Mouse (Mus musculus) CD4-positive, CD25-positive, alpha-beta regulatory T cell, adult 4 months (primary cell): Measurements from ENCODE around the gene Idh2. TPM values are rescaled to one million over a fixed set of nuclear protein-coding genes. Genes with fewer than 3 reads are reported as not detected.

ENCODE experiments used
- ATAC-seq: one replicate; pipeline ENCODE4 v1.8.0; 2017
- polyA plus RNA-seq, 2 experiments: library from polyadenylated mRNA; unstranded; fragments of 100-300 nt; shearing (Covaris generic); gene quantifications; one replicate each; pipeline ENCODE4 v1.2.1; 2017

The Idh2 gene
- polyA plus RNA-seq, 2 experiments from 2014 or later: 22.4 to 23.9 TPM

DNA sequence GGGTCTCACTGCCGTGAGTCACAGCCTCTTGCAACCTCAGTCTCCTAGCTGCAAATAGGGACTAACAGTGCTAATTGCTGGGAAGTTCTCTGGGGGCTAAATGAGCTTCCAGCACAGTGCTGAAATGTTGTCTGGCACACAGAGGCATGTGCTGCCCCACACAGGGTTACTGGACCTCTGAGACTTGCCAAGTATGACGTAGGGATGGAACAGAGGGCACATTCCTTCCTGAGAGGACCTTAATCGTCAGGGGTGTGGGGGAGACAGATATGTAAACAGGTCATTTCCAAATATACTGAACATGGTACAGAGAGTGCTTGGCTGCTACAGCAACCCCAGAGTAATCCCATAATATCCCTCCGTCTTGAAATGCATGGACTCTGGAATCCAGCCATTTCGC is 5.9 kb upstream of the Idh2 start:
- no peak for ATAC-seq

DNA sequence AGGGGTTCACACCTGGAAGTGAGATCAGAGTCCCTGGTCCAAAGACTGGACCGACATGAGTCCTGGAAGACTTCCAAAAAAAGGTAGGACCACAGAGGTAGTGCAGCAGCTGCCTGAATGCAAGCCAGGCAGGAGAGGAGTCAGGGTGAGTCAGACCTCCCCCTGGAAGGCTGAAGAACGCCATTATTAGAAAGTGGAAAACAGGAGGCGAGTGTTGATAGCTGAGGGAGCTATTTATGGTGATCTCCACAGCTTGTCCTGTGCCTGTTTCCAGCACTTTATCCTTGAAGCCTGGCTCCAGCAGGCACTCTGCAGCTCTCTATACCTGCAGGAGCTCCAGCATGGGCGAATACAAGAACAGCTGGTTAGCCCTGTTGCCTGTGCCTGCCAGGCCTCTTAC is 4.0 kb upstream of the Idh2 start:
- no peak for ATAC-seq

DNA sequence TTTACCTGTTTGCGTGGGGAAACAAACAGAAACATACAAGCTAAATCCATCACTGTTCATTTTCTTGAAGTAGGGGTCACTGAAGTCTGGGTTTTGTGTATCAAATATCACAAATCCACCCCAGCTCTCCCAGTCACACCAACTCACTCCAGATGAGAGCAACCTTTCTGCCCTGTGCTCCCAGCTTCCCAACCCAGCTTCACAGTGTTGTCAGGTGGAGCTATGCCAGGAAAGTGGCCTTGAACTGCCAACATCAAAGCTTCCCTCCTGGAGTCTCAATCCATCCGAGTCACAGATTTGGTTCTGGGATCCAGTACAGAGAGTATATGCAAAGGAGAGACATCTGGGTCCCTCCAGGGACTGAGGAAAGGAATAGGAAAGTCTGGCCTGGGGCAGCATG is 966 bp upstream of the Idh2 start:
- ATAC-seq: no peak

DNA sequence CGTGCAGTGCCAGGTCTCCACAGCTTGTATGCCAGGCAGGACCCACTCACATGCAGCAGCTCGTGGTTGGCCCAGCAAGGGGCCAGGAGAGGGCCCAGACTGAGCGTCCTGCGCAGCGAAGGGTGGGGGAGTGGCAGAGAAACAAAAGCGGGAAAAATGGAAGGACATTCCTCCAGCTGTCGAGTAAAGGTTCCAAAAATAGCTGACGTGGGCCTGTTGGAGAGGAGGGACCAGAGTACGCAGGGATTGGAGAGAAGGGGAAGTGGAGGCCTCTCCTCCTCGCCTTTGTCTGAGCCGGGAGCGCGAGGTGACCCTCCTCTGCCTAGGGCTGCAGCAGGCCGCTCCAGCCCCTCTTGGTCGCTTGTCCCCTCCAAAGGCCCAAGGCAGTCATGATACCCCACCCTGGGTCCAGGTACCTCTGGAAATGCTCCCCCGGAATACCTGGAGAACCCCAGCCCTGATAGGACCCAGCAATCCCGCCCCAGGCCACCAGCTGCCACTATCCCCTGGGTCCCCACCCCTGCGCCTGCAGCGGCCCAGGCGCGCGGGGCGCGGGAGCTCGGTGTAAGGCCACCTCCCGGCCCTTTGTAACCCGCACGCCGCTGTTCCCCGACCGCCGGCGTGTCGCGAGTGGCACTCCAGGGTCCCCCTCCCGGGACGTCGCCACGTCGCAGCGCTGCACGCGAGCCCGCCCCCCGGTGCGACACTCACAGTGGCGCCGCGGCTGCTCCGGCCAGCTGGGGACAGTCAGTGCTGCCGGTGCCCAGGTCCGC is 555 bp downstream of the Idh2 start:
- peak; percentile 79 for ATAC-seq

DNA sequence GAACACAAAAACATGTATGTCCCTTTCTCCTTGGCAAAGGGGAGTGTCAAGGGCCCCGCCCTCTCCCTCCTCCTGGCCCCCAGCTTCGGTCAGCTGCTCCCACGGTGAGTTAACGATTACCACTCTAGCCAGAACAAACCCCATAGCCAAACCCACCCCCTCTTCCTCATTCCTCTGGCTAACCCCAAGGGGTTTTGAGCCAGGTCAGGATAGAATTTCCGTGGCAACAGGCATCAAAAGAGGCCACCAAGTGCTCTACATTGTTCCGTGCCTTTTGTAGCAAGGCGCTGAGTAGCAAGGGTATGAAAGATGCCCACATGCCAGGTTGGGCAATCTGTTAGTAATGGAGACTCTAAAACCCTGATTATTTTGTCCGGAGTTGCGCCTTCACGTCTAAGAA is 1.2 kb downstream of the Idh2 start:
- ATAC-seq: no peak

DNA sequence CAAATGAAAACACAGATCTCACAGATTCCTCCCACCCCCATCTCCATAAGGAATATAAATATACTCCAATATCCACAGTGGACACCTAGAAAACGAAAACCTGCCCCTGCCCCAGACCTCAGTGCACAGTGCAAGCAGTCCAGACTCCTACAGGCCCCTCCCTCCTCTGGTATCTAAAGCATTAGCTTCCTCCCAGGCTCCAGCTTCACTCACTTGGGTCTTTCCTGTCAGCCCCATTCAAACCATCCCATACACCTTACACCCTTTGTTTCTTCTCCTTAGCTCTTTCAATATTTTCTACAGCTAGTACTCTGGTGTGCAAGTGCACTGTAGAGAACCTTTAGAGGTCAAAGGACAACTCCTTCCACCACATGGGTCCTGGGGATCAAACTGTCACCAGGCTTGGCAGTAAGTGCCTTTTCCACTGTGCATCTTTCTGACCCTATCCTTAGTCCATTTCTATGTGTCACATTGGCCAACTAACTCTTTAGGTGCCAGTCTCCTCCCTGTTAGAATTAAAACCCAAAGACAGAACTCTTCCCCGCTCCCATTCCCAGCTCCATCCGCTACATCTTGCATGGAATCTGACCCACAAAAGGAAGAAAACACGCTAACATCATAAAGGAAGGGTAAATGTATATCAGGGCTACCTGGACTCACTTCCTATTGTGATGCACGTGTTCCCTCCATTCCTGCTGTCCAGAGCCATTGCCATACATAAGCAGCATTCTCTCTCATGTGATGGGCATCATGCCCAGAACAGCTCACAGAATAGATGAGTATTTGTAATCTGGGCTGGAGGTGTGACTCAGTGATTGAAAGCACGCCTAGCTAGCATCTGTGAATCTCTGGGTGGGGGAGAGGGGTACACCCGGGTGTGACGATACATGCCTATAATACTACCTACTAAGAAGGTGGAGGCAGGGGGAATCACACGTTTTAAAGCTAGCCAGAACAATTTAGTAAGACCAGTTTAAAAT is 3.8 kb downstream of the Idh2 start:
- no peak for ATAC-seq

DNA sequence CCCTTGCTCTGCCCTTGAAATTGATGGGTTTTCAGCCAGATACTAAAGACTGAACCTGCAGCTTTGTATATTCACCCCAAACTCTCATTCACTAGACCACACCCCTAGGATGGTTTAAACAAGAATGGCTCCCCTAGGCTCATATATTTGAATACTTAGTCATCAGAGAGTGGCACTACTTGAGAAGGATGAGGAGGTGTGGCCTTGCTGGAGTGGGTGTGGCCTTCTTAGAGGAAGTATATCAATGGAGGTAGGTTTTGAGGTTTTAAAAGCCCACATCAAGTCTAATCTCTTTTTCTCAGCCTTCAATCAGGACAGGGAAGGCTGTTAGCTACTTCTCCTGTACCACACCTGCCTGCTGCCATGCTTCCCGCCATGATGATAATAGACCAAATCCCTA is 8.8 kb downstream of the Idh2 start:
- no peak for ATAC-seq

DNA sequence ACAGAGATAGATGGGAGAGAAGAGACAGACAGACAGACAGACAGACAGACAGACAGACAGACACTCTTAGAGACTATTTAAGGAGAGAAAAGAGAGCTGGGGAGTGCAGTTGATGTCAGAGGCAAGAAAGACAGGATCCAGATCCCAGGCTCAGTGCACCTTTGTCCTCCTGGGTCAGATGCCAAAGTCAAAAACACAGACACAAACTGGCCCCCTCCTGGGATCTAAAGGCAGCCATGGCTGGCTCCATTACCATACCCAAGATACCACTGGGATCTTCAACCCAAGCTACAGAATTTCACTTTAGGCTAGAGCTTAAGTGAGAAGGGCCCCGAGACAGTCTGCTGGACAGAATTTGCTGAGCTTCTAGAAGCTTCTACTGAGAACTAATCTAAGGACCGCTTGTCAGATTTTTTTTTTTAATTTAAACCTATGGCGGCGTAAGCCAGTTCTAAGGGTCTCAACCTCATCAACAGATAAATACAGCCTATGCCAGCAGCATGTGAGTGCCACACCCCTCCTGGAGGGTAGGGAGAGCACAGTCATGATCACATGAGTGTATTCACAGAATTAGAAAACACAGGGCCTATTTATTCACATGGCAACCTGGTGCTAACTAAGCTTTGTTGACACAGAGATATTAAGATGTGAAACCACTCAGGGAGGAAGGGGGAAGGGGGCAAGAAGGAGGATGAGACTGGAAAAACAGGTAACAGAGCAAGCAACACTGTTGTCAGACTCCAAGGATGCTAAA is 9.4 kb downstream of the Idh2 start:
- no peak for ATAC-seq

DNA sequence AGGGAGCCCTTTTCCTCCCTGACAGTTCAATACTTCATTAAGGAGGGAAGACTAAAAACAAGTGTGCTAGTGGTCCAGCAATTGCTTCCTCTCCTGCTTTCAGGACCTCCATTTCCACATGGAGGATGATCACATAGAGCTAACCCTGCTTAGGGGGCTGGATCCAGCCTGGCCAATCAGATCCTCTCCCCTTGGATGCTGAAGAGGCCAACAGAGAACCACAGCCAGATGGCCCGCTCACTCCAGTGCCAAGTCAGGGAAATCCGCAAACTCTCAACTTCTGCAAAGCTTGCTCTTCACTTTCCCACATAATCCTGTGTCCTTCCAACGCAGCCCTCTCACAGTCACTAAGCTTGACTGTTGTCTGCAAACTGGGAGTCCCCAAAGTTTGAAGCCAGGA is 11.9 kb downstream of the Idh2 start:
- ATAC-seq: no peak

DNA sequence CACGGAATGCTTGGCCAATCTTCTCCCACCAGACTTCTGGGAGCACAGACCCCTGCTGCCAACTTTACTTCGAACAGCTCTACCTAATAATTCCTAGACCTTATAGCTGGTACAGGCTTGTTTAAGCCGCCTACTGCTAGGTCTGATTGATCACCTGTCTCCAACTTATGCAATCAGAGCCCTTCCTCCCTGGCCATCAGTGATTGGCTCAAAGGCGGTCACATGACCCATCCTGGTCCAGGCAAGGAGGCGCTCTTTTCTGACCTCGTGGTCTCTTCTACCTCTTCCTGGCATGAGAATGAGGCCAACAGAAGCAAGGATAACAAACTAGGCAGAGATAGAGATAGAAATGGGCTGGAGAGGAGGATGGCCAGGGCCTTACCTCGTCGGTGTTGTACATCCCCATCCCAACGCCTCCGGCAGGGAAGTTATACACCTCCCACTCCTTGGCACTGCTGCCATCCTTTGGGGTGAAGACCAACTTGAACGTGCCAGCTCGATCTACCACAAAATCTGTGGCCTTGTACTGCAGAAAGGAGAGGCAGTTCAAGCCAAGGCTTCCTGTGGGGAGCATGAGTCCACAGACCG is 16.7 kb downstream of the Idh2 start:
- no peak for ATAC-seq

DNA sequence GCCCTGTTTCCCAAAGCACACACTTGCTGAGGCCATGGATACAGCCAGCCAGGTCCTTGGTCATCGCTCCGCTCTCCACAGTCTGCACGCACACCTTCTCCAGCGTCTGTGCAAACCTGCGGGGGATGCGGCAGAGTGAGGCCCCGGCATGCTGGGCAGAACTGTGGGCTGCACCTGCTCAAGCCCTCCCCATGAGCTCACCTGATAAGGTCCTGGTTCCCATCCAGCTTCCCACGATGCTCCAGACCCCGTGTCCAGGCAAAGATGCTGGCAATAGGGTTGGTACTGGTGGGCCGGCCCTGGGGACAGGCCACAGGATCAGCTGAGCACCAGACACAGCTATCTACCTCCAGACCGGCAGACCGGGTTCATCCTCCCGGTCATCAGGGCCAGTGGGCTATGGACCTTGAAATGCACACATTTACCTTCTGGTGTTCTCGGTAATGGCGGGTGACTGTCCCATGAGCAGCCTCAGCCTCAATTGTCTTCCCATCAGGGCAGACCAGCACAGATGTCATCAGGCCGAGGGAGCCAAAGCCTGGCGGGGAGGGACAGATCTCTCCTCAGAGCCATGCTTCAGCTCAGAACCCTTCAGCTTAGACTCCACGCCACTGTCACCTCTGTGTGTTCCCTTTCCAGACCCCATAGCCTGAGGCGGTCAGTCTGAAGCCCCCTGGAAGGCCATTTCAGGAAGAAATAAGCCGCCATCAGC is 19.4 kb downstream of the Idh2 start:
- no peak for ATAC-seq

DNA sequence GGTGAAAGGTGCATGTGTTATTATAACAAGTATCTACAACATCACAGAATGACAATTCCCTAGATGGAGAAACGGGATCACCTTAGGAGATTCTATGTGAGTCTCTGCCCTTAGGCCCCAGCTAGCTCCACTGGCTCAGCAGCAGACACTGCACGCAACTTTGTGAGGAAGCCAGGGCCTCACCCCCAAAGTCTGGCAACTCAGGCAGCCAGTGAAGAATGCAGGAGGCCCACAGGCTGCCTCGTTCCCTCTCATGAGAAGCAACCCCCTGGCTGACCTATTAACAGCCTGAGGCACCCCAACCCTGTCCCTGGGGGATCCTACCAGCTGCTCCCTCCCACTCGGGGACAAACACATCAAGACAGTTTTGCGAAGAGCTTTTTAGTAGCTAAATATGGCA is 20.7 kb downstream of the Idh2 start:
- ATAC-seq: no peak

DNA sequence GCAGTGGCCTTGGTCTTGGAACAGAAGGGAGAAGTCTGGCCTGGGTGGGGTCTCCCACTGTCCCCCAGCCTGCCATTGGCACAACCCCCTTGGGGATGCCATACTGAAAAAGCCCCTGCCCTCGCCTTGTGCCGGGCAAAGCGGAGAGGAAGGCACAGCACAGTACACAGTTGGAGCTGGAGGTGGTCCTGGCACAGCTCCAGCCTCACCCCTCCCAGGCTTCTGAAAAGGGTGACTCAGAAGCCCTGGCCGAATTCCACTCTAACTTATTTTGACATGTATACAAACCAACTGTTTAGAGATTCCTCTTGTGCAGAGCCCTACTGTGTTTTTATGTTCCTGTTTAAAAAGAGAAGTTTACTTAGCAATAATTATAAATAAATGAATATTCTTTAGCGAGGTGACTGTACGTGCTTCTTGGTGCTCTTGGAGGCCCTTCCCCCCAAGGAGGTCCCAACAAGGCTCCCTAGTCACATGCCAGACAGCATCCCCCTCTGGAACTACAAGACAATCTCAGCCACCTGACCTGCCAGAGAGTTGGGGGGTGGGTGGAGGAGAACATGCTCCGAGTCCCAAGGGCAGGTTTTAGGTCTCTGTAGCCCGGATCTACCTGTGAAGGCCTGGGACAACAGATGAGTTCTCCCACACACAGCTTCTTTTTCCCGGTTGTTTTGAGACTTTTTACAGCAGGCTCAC is 22.7 kb downstream of the Idh2 start:
- ATAC-seq: no peak

DNA sequence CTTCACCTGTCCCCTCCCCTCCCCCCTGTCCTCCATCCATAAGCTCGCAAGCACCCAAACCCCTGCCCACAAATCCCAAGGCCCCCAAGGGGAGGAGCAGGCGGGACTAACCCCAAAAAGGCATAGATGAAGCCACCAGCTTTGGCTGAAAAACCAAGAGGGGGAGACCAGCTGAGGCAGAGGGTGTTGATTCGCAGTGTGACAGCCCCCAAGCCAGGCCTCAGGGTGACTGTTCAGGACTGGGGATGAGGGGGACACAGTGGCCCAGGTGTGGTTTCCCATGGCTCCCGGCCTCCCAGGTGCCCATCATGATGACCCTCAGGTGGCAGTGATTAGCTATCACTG is 23.4 kb downstream of the Idh2 start:
- ATAC-seq: peak; percentile 7

DNA sequence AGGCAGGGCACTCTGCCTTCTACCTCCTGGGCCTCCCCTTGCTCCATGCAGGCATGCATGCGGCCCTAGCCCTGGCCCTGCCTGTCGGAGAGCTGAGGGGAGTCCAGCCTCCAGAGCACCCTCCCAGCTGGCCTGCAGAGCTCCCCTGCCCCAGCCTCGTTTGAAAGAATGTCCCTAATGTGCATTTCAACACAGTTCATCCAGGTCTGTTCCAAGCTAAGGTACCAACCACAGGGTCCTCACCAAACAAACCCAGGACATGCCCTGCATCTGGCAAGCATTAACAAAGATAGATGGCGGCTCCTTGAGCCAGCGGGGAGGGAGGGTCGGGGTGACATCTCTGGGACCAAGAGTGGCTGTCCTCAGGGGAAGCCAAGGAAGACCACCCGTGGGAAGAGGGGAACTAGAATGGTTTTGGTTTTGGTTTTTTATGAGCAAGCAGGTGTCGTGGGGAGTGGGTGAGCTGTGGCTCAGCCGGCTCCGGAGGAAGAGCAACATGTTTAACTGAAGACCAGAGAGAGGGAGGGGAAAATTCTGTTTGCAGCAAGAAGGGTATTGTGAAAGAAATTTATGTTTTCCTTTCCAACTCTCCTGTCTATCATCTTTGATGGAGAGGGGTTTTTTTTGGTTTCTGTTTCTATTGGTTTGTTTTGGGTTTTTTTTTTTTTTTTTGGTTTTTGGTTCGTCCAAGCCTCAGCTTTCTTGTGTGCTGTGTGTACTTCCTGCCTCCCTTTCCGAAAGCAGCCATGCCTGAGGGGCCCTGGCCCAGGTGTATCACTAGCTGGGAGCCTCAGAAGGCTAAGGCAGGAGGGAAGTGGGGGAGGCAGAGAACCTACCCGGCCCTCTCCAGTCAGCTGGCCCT is 24.0 kb downstream of the Idh2 start:
- peak; percentile 90 for ATAC-seq

DNA sequence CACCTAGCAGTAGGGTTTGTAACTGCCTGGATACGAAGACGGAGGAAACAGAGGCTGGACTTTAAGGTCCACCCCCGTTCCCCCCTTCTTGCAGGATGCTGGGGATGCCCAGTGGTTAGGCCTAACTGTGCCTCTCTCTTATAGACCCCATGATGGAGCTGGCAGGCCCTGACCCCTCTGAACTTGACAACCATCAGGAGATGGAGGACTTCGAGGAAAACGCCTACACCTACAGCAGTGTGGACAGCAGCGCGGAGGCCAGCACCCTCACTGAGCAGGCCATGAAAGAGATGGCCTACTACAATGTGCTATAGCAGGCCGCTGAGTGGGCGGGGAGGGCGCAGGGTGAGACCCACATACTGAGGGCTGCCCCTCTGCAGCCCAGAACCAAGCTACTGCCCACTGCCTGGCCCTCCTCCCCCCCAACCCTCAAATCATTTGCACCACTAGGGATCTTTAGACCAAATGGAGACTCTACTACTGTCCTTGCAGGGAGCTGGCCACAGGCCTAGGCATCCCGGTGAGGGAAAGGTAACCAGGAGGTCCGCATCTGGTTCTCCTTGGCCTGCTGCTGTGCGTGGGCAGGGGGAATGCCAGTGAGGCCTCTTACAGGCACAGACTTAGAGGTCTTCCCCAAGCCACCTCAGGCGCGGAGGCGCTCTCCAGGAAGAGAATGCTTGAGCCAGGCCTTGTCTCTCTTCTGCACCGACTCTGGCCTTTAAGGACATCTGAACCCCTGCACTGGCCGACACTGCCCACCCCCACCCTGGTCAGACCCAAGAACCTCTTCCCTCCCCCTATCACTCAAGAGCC is 24.8 kb downstream of the Idh2 start:
- ATAC-seq: no peak

DNA sequence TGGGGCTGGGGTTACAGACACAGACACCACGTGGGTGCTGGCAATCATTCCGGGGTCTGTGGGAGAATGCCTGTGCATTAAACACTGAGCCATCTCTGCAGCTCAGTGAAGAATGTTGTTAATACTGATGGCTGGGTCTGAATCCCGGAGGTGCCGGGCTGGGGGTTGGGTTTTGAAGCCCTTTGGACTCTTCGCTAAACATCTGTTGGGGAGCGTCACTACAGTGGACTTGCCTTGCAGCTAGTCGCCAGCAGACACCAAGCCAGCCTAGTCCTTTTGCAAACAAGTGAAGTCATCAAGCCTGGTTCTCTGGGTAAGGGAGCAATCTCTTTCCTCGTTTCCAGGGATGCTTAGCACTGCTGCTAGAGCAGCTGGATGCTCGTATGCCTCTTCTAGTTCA is 27.0 kb downstream of the Idh2 start:
- no peak for ATAC-seq

DNA sequence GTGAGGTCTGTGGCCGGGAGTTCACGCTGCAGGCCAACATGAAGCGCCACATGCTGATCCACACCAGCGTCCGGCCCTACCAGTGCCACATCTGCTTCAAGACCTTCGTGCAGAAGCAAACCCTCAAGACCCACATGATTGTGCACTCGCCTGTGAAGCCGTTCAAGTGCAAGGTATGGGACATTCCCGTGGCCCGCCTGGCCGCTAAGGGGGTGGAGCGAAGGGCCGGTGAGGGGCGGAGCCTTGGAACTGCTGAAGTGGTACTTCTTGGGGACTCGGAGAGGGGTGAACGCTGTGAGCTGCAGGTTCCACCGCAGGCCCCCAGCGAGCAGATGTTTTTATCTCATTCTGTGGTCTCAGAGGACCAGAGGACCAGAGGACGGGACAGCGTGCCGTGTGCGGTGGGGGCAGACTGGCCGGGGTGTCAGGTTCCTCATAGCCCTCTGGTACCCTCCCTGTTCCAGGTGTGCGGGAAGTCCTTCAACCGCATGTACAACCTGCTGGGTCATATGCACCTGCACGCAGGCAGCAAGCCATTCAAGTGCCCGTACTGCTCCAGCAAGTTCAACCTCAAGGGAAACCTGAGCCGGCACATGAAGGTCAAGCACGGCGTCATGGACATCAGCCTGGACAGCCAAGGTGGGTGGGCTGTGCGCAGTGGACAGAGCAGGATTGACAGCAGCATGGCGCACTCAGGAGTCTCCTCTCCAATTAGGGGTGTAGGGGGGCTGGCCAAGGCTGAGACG is 29.0 kb downstream of the Idh2 start:
- ATAC-seq: no peak

DNA sequence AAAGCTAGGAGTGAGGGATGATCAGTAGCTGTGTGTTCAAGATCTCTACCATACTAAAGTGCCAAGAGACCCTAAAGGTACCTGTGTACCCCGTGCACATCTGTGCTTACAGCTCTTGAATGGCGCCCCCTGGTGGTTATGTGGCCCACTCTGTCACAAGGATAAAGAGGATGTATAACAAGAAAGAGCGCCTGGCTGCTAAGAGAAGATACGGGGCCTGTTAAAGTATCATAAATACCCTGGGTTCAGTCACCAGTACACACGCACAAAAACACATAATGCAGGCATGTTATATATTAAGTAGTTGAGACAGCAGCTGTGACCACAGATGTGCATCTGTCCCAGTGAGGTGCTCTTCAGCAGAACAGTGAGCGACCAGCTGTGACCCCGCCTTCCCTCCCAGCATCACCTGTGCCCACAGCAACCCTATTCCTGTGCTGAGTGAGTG is 30.7 kb downstream of the Idh2 start:
- ATAC-seq: peak; percentile 60
